Mouse (Mus musculus) hematopoietic stem cell, adult 5-6 weeks (primary cell): Measurements from ENCODE around the gene Nqo2. TPM values are rescaled to one million over a fixed set of nuclear protein-coding genes. Genes with fewer than 3 reads are reported as not detected.

ENCODE experiments used
- total RNA-seq: library from RNA; stranded (forward); fragments of 172-1452, 232-1000 nt; gene quantifications from 2 replicates; pipeline ENCODE4 v1.2.3, GENCODE M21; 2017

Gene Nqo2
- total RNA-seq, 1 experiment from 2014 or later = 25.7 TPM

Other genes with a start within 250 kb of the Nqo2 start
- gene Serpinb6e, start 121.3 kb upstream of the Nqo2 start, total RNA-seq = not detected in 2 replicates
- gene Serpinb6c, start 59.0 kb upstream of the Nqo2 start, total RNA-seq = not detected in 2 replicates
- gene Ripk1, start 37.7 kb downstream of the Nqo2 start, total RNA-seq = 64.7 and 66.1 TPM in 2 replicates
- 32.1 and 38.1 TPM in 2 replicates for gene Serpinb6a, start 38.1 kb downstream of the Nqo2 start, total RNA-seq
- 21.3 and 29.8 TPM in 2 replicates for gene Bphl, start 72.9 kb downstream of the Nqo2 start, total RNA-seq
- 4.8 and 7.3 TPM in 2 replicates for gene Tubb2a, start 113.3 kb downstream of the Nqo2 start, total RNA-seq
- 0.25 TPM in 1 of 2 replicates, not detected in the other for gene Tubb2b, start 165.8 kb downstream of the Nqo2 start, total RNA-seq
- gene Psmg4, start 198.3 kb downstream of the Nqo2 start, total RNA-seq = 197 and 238 TPM in 2 replicates